Comparison of ENCODE assay signal across 20 mouse cellular contexts in the genomic region with DNA sequence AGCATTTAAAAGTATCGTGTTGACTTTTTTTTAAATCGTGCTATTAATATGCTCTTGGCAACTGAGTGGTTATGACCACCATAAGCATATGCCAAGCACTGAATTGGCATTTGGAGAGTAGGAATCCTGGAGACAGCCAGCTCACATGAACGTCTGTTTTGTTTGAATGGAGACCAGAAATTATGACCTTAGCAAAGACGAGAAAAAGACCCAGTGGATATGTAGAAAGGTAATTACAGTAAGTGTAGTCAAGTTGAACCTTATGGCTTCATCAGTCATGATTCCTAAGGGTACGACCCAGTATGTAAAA.
DNase-seq lines count a peak whose midpoint lies in the region; ATAC-seq and TF ChIP-seq lines count a peak whose summit lies in the region.
"Had no signal": no experiment of that assay in that cellular context is flagged by ENCODE, and none has a peak within 500 bp of the region (broad histone marks: within the 10 kb centered on the region; RNA-seq: fewer than 3 reads in every experiment).

No protein-coding gene starts in this region.

- no peak for TF ChIP-seq POLR2A in cerebellum, adult 2 months (IDR thresholded peaks at IDR 0.05; ENCODE audit: borderline replicate concordance, insufficient read depth, low read length)

- no peak for TF ChIP-seq CTCF in cerebellum, adult 2 months (IDR thresholded peaks at IDR 0.05; ENCODE audit: borderline replicate concordance, insufficient read depth, low read depth, low read length)

- 0 out of 2 replicates have a peak overlapping the region, but pooled peaks have one; percentile 3 for H3K27ac ChIP-seq in cerebellum, adult 2 months (ENCODE audit: insufficient read depth, low read length)
- H3K27ac ChIP-seq: embryonic facial prominence, embryonic 10.5 days; embryonic facial prominence, embryonic 13.5 days; forebrain, embryonic 13.5 days; gastrocnemius, adult 2 months; hindbrain, embryonic 12.5 days; intestine, embryonic 15.5 days had no signal

- WGBS in cerebellum, adult 2 months = 22% methylated on average over 5 of the region's 5 CpGs

- no peak overlapping the region for H3K4me3 ChIP-seq in cerebellum, adult 2 months (replicated peaks; ENCODE audit: insufficient read depth, low read depth, low read length)
- H3K4me3 ChIP-seq: embryonic facial prominence, embryonic 10.5 days; embryonic facial prominence, embryonic 13.5 days; erythroblast, embryonic 14.5 days; forebrain, embryonic 13.5 days; gastrocnemius, adult 2 months; hindbrain, embryonic 12.5 days; intestine, embryonic 15.5 days had no signal

- H3K4me1 ChIP-seq in cerebellum, adult 2 months (ENCODE audit: control insufficient read depth, insufficient read depth, low read length) = peaks cover 12% of the 10 kb centered on the region
- H3K4me1 ChIP-seq: embryonic facial prominence, embryonic 10.5 days; embryonic facial prominence, embryonic 13.5 days; forebrain, embryonic 13.5 days; hindbrain, embryonic 12.5 days; intestine, embryonic 15.5 days had no signal

- no peaks in the 10 kb centered on the region for H3K27me3 ChIP-seq in cerebellum, adult 2 months (ENCODE audit: control insufficient read depth, insufficient read depth, low read length)
- H3K27me3 ChIP-seq: embryonic facial prominence, embryonic 13.5 days; forebrain, embryonic 13.5 days; intestine, embryonic 15.5 days had no signal

- no peak for DNase-seq in cerebellum, postnatal 4 days (ENCODE audit: low spot score in 2 of 2)
- DNase-seq in cerebellum, adult 2 months = peak in 1 of 2 experiments; percentile 67
- DNase-seq in cerebellum, adult 9-11 months = peak; percentile 59
- DNase-seq in gastrocnemius, adult 18-20 months (ENCODE audit: low spot score) = no peak
- no peak for DNase-seq in right cerebral cortex, postnatal 4 days
- no peak for DNase-seq in kidney, adult 9 months
- DNase-seq: adrenal gland, adult 8-10 months; adrenal gland, postnatal 25 days; embryo, embryonic 11 days; gastrocnemius, adult 2 months; gastrocnemius, postnatal 14 days; kidney, adult 11 months had no signal

- ATAC-seq in cerebellum, adult (ENCODE audit: insufficient number of reproducible peaks, low FRiP score, low TSS enrichment) = peak; percentile 45; the same call in 1 of the 2 replicates
- ATAC-seq: activated CD4-positive, CD25-positive, alpha-beta regulatory T cell, adult 4 months; intestine, embryonic 15.5 days had no signal
